Mouse (Mus musculus): ENCODE measurements at regions not wholly inside any gene's neighbourhood (a gene's known extent, or its start where the extent isn't known, plus 50 kb on each side); places are given as distances from the start of the nearest gene placed in this dataset.
"Not testable (repeated sequence)": the region's sequence is repeated elsewhere in the genome, so short reads cannot be mapped to it uniquely, and the experiment has no call there.

DNA sequence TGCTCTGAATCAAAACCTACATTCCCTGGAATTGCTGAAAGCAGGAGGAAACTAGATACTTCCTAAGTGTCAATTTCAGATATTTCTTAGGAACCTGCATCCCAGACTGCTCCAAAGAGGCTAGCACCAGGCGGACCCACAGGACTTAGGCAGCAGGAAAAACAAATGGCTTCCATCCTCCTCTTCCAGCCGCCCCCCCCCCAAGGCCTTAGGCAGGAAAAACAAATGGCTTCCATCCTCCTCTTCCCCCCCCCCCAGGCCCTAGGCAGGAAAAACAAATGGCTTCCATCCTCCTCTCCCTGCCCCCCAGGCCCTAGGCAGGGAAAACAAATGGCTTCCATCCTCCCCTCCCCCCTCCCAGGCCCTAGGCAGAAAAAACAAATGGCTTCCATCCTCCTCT lies 64.5 kb upstream of the Nap1l2 start:
- DNase-seq (ENCODE audit: low spot score in 2 of 2) = no peak

DNA sequence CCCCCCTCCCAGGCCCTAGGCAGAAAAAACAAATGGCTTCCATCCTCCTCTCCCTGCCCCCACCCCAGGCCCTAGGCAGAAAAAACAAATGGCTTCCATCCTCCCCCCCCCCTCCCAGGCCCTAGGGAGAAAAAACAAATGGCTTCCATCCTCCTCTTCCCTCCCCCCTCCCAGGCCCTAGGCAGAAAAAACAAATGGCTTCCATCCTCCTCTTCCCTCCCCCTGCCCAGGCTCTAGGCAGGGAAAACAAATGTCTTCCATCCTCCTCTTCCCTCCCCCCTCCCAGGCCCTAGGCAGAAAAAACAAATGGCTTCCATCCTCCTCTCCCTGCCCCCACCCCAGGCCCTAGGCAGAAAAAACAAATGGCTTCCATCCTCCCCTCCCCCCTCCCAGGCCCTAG lies 65.0 kb upstream of the Nap1l2 start:
- DNase-seq (ENCODE audit: low spot score in 2 of 2) = not testable (repeated sequence)

DNA sequence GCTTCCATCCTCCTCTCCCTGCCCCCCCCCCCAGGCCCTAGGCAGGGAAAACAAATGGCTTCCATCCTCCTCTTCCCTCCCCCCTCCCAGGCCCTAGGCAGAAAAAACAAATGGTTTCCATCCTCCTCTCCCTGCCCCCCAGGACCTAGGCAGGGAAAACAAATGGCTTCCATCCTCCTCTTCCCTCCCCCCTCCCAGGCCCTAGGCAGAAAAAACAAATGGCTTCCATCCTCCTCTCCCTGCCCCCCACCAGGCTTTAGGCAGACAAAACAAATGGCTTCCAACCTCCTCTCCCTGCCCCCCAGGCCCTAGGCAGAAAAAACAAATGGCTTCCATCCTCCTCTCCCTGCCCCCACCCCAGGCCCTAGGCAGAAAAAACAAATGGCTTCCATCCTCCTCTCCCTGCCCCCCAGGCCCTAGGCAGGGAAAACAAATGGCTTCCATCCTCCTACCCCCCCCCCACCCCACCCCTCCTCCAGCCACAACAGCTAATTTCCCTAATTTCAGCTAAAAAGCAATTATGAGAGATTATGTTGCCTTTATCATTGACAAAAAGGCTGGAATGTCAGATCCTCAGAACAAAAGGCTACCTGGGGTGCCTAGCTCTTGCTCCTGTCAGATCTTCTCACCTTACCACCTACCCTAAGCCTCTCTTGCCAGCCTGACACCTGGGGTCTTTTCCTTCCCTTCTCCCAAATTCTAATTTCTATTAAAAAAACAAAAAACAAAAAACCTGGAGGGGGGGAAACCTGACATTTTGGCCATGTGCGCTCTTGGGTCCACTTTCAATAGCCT lies 65.8 kb upstream of the Nap1l2 start:
- not testable (repeated sequence) for DNase-seq (ENCODE audit: low spot score in 2 of 2)

DNA sequence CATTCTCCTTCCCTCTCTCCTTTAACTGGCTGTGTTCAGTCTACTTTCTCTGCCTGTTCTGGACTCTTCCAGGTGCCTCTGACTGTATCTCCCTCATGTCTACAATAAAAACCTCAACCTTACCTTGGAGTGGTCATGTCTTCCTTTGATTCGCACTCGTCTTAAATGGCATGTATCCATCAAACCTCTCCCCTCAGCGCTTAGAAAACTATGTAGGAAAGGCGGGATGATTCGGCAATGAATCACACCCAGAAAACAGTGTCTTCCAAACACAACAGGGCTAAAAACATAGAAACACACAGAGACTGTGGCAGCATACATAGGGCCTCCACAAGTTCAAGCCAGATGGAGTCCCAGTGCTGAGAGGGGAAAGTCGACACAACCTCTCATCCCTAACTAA lies 66.4 kb upstream of the Nap1l2 start:
- no peak for DNase-seq (ENCODE audit: low spot score in 2 of 2)

DNA sequence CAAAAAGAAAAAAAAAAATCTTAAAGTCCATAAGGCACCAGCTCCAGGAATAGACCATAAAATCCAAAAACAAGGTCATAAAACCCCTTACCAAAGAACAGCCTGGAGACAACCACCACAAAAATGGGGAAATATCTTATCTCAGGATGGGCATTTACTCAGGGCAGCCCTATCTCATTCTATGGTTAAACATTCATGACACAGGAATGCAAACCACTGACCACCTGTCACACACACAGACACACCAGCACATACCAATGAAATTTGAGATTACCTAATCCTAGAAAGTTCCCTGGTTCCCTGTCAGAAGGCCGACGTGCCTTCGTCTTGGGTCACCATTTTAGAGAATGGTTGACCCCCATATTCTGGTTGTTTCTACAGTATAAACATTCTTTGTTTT lies 66.3 kb upstream of the Cdx4 start:
- DNase-seq (ENCODE audit: low spot score in 2 of 2) = no peak

DNA sequence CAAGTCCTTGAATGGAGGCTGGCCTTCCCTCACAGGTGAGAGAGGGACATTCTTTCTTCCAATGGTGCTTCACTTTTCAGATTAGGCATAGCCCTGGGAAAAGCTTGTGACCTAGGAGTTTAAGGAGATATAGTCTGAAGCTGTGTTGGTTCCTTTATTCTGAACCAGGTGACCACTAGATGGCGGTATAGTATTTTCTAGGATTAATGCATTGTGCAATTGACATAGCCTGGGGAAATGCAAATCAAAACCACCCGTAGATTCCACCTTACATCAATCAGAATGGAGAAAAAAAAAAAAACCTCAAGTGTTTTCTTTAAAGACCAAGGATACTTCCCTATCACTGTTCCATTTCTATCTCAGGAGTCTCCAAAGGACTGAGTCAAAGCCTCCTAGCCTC lies 61.3 kb upstream of the Cdx4 start:
- DNase-seq (ENCODE audit: low spot score in 2 of 2) = peak in 1 of 2 experiments; percentile 27

Data from thymus, postnatal 10 days (tissue).